Mouse (Mus musculus) CH12.LX (cell line): ENCODE results near the gene Col23a1. TPM values are rescaled to one million over a fixed set of nuclear protein-coding genes. Genes with fewer than 3 reads are reported as not detected.
A peak's percentile ranks its signal among the peaks of the same experiment; 100 is the strongest.

Experiments
- DNase-seq: peaks from one replicate; pipeline ENCODE4 v3.0.0-alpha.2; 2013; ENCODE audit errors: extremely low read depth
- H3K27ac ChIP-seq: 2 replicates; pipeline ENCODE4 v1.5.1; 2012; ENCODE audit warnings: low read depth, mild to moderate bottlenecking, control low read depth, moderate library complexity; ENCODE audit not compliant: insufficient read depth
- H3K27me3 ChIP-seq: replicated peaks from 2 replicates; pipeline ENCODE3; 2012; ENCODE audit warnings: inconsistent platforms
- H3K36me3 ChIP-seq, 2 experiments: replicated peaks in 1 of 2; 2 replicates each; pipeline versions ENCODE3 to v1.6.1; 2012; ENCODE audit warnings: inconsistent platforms in 1 of 2, low read length in 1 of 2, mild to moderate bottlenecking in 1 of 2, mixed read lengths in 1 of 2, moderate library complexity in 1 of 2; ENCODE audit not compliant: control insufficient read depth in 1 of 2, insufficient read depth in 1 of 2
- H3K4me1 ChIP-seq, 2 experiments: 2 replicates each; pipeline ENCODE4 v1.6.1; 2012; ENCODE audit warnings: inconsistent platforms in 1 of 2, moderate library complexity in 1 of 2; ENCODE audit not compliant: insufficient read depth in 2 of 2, control insufficient read depth in 1 of 2
- H3K4me2 ChIP-seq: 2 replicates; pipeline ENCODE4 v1.6.1; 2012; ENCODE audit warnings: low read depth, mild to moderate bottlenecking, control low read depth; ENCODE audit not compliant: poor library complexity, insufficient read depth, severe bottlenecking
- H3K4me3 ChIP-seq, 3 experiments: fragments of 150-350 bp in 1 of 3; sonication (generic) in 1 of 3; replicated peaks in 1 of 3; 2 replicates each; pipeline versions ENCODE3 to v1.5.1; 2011 to 2012; ENCODE audit warnings: low read depth in 2 of 3, low read length in 2 of 3, mild to moderate bottlenecking in 2 of 3, moderate library complexity in 2 of 3, control low read depth in 1 of 3, improper control_type of control experiment in 1 of 3, inconsistent platforms in 1 of 3, mixed read lengths in 1 of 3; ENCODE audit not compliant: poor library complexity in 1 of 3
- H3K79me2 ChIP-seq: replicated peaks from 2 replicates; pipeline ENCODE4 v1.6.1; 2012; ENCODE audit warnings: mild to moderate bottlenecking, moderate library complexity; ENCODE audit not compliant: control insufficient read depth, poor library complexity, insufficient read depth, severe bottlenecking; ENCODE audit errors: extremely low read depth
- H3K9ac ChIP-seq: 2 replicates; pipeline ENCODE4 v1.6.1; 2012; ENCODE audit warnings: low read depth, mild to moderate bottlenecking, control low read depth, moderate library complexity; ENCODE audit not compliant: insufficient read depth
- H3K9me3 ChIP-seq: replicated peaks from 2 replicates; pipeline ENCODE3; 2012; ENCODE audit warnings: low read length, inconsistent platforms, mixed read lengths
- BHLHE40 ChIP-seq: IDR thresholded peaks from 2 replicates; pipeline ENCODE4 v1.6.1; 2011; ENCODE audit warnings: mild to moderate bottlenecking, low read depth, low read length, improper control_type of control experiment
- CHD1 ChIP-seq: IDR thresholded peaks from 2 replicates; pipeline ENCODE4 v1.6.1; 2012; ENCODE audit warnings: low read depth, low read length, improper control_type of control experiment, inconsistent platforms
- CHD2 ChIP-seq: IDR thresholded peaks from 2 replicates; pipeline ENCODE4 v1.6.1; 2011; ENCODE audit warnings: low read length, improper control_type of control experiment
- CTCF ChIP-seq, 2 experiments: IDR thresholded peaks in 1 of 2; conservative IDR thresholded peaks in 1 of 2; 2 replicates each; pipeline ENCODE4 v1.5.1; 2011 to 2012; ENCODE audit warnings: low read depth in 2 of 2, low read length in 2 of 2, improper control_type of control experiment in 1 of 2, inconsistent platforms in 1 of 2, mild to moderate bottlenecking in 1 of 2, moderate library complexity in 1 of 2
- E2F4 ChIP-seq: IDR thresholded peaks from 2 replicates; pipeline ENCODE4 v1.6.1; 2011; ENCODE audit warnings: low read depth, low read length, improper control_type of control experiment; ENCODE audit not compliant: insufficient replicate concordance
- ELF1 ChIP-seq: IDR thresholded peaks from 2 replicates; pipeline ENCODE4 v1.6.1; 2014; ENCODE audit warnings: low read depth, mild to moderate bottlenecking, inconsistent platforms, low read length, improper control_type of control experiment
- EP300 ChIP-seq: IDR thresholded peaks from 2 replicates; pipeline ENCODE4 v1.6.1; 2011; ENCODE audit warnings: low read length, improper control_type of control experiment
- ETS1 ChIP-seq: conservative IDR thresholded peaks from 2 replicates; pipeline ENCODE4 v1.6.1; 2012; ENCODE audit warnings: low read depth, mild to moderate bottlenecking, inconsistent platforms, low read length, improper control_type of control experiment, moderate library complexity
- HCFC1 ChIP-seq: IDR thresholded peaks from 2 replicates; pipeline ENCODE4 v1.6.1; 2012; ENCODE audit warnings: low read depth, mild to moderate bottlenecking, inconsistent platforms, low read length, improper control_type of control experiment
- JUN ChIP-seq: IDR thresholded peaks from 2 replicates; pipeline ENCODE4 v1.6.1; 2011; ENCODE audit warnings: low read depth, mild to moderate bottlenecking, low read length, improper control_type of control experiment, moderate library complexity; ENCODE audit not compliant: insufficient read depth
- MAX ChIP-seq: IDR thresholded peaks from 2 replicates; pipeline ENCODE4 v1.6.1; 2011; ENCODE audit warnings: low read length, improper control_type of control experiment
- NELFE ChIP-seq: IDR thresholded peaks from 2 replicates; pipeline ENCODE4 v1.6.1; 2011; ENCODE audit warnings: low read depth, low read length, improper control_type of control experiment
- NRF1 ChIP-seq: IDR thresholded peaks from 2 replicates; pipeline ENCODE4 v1.6.1; 2014; ENCODE audit warnings: low read depth, mild to moderate bottlenecking, inconsistent platforms, low read length, improper control_type of control experiment, moderate library complexity
- PAX5 ChIP-seq: IDR thresholded peaks from 2 replicates; pipeline ENCODE4 v1.6.1; 2012; ENCODE audit warnings: low read length, inconsistent platforms, mixed read lengths
- POLR2AphosphoS2 ChIP-seq: IDR thresholded peaks from 2 replicates; pipeline ENCODE4 v1.6.1; 2011; ENCODE audit warnings: low read depth, low read length, improper control_type of control experiment
- RAD21 ChIP-seq: IDR thresholded peaks from 2 replicates; pipeline ENCODE4 v1.6.1; 2011; ENCODE audit warnings: low read depth, mild to moderate bottlenecking, low read length, improper control_type of control experiment, moderate library complexity
- TBP ChIP-seq: conservative IDR thresholded peaks from 2 replicates; pipeline ENCODE4 v1.6.1; 2011; ENCODE audit warnings: low read depth, low read length, improper control_type of control experiment
- UBTF ChIP-seq: IDR thresholded peaks from 2 replicates; pipeline ENCODE4 v1.6.1; 2012; ENCODE audit warnings: low read depth, mild to moderate bottlenecking, inconsistent platforms, low read length, improper control_type of control experiment, moderate library complexity
- USF2 ChIP-seq: conservative IDR thresholded peaks from 2 replicates; pipeline ENCODE4 v1.6.1; 2011; ENCODE audit warnings: low read depth, low read length, improper control_type of control experiment
- ZMIZ1 ChIP-seq: IDR thresholded peaks from 2 replicates; pipeline ENCODE4 v1.6.1; 2012; ENCODE audit warnings: low read depth, mild to moderate bottlenecking, inconsistent platforms, low read length, improper control_type of control experiment
- ZNF384 ChIP-seq: IDR thresholded peaks from 2 replicates; pipeline ENCODE4 v1.6.1; 2012; ENCODE audit warnings: low read depth, low read length, improper control_type of control experiment, inconsistent platforms
- dilution Hi-C: fragments of 300-500 bp; cut with MboI; formaldehyde crosslinking; loops from 2 replicates; pipeline ENCODE4 v1.14.3; 2020; ENCODE audit warnings: low sequenced_read_pairs; ENCODE audit not compliant: extremely low pct_unique_long_range_greater_than_20kb, extremely low pct_ligation_motif_present
- in situ Hi-C: fragments of 300-500 bp; cut with MboI; formaldehyde crosslinking; loops from 3 replicates; pipeline ENCODE4 v1.14.3; 2019; ENCODE audit warnings: low sequenced_read_pairs, low pct_ligation_motif_present, low pct_unique_long_range_greater_than_20kb, mixed read lengths
- polyA plus RNA-seq: library from polyadenylated mRNA; unstranded; fragments of >175 nt; gene quantifications from 2 replicates; pipeline ENCODE4 v1.2.1, GENCODE M21; 2012; ENCODE audit warnings: low read depth; ENCODE audit not compliant: insufficient read length
- total RNA-seq, 2 experiments: library from RNA; depleted of rRNA; stranded (reverse); fragments of 300-350 nt in 1 of 2; fragments of >200 nt in 1 of 2; gene quantifications; 2 replicates each; pipeline ENCODE4 v1.2.3; 2012 to 2014

The Col23a1 gene
- total and polyA plus RNA-seq, 3 experiments: 0.04 to 0.20 (median 0.08) TPM

- H3K36me3 ChIP-seq: peaks cover 65 to 90% of the 10 kb centered on the region in 2 experiments
These were observed 300.3 kb downstream of the Col23a1 start for GRCm38 (mm10) chr11:51590002-51590401.

GRCm38 (mm10) chr11:51591168-51591567, 301.4 kb downstream of the Col23a1 start:
- Histone ChIP-seq H3K4me1 (peaks cover 2 to 20% of the 10 kb centered on the region in 2 experiments; a peak in 3 of 4 replicates), H3K9me3 (no peaks in the 10 kb centered on the region), H3K4me2 (no peak overlapping the region), H3K36me3 (peaks cover 76 to 94% of the 10 kb centered on the region in 2 experiments), H3K9ac (no peak overlapping the region), H3K4me3 (no peak overlapping the region), H3K79me2 (no peaks in the 10 kb centered on the region), H3K27ac (no peak overlapping the region), H3K27me3 (no peaks in the 10 kb centered on the region)
- TF ChIP-seq ZMIZ1 (no peak; the same call in 1 of the 2 replicates), JUN (no peak), USF2 (no peak), RAD21 (no peak), NRF1 (no peak), CHD2 (no peak)
- dilution Hi-C loops (no loop called here), in situ Hi-C loops (no loop called here)
- no peak for DNase-seq

More at GRCm38 (mm10) chr11:51590002-51590401, 300.3 kb downstream of the Col23a1 start:
- Histone ChIP-seq H3K4me1 (peaks cover 9 to 27% of the 10 kb centered on the region in 2 experiments), H3K9ac (no peak overlapping the region), H3K4me2 (no peak overlapping the region), H3K27ac (no peak overlapping the region), H3K27me3 (no peaks in the 10 kb centered on the region), H3K79me2 (no peaks in the 10 kb centered on the region), H3K9me3 (no peaks in the 10 kb centered on the region), H3K4me3 (no peak overlapping the region)
- no peak for DNase-seq
- 0 out of 2 replicates have a peak, but pooled peaks have one; percentile 17 for TF ChIP-seq ZNF384
- TF ChIP-seq NELFE: no peak
- TF ChIP-seq NRF1: no peak
- peak; percentile 77; the same call in 1 of the 2 replicates for TF ChIP-seq POLR2AphosphoS2
- dilution Hi-C loops (no loop called here), in situ Hi-C loops (no loop called here)

- Histone ChIP-seq H3K9me3 (no peaks in the 10 kb centered on the region), H3K4me1 (peaks cover 0 to 12% of the 10 kb centered on the region in 2 experiments; a peak in 2 of 4 replicates), H3K4me2 (no peak overlapping the region), H3K9ac (no peak overlapping the region), H3K36me3 (peaks cover 77 to 94% of the 10 kb centered on the region in 2 experiments), H3K27ac (no peak overlapping the region), H3K27me3 (no peaks in the 10 kb centered on the region), H3K79me2 (no peaks in the 10 kb centered on the region), H3K4me3 (no peak overlapping the region)
- in situ Hi-C loops: no loop called here
- DNase-seq: no peak
- TF ChIP-seq TBP (no peak), PAX5 (no peak), ELF1 (no peak), EP300 (no peak), E2F4 (no peak), CHD1 (no peak), HCFC1 (no peak), MAX (no peak), USF2 (no peak), CTCF (conservative IDR thresholded peaks at IDR 0.05 in 1 of 2, IDR thresholded peaks at IDR 0.05 in 1 of 2; ENCODE audit: low read depth in 2 of 2, low read length in 2 of 2) (no peak), BHLHE40 (no peak), ETS1 (no peak), UBTF (no peak), NELFE (no peak)
- dilution Hi-C loops: no loop called here
These were observed 302.2 kb downstream of the Col23a1 start for GRCm38 (mm10) chr11:51591915-51592314.
